Mouse (Mus musculus) hindbrain, embryonic 13.5 days (tissue): ENCODE measurements at regions not wholly inside any gene's neighbourhood (a gene's known extent, or its start where the extent isn't known, plus 50 kb on each side); places are given as distances from the start of the nearest gene placed in this dataset.

Experiments
- ATAC-seq: fragments of 200-750 bp; cut with Nextera tagmentation; 2 replicates; pipeline ENCODE4 v1.8.0; 2017; ENCODE audit warnings: moderate TSS enrichment; ENCODE audit not compliant: low FRiP score
- H3K27ac ChIP-seq: fragments of 300-500 bp; sonication (generic); 2 replicates; pipeline ENCODE4 v1.5.1; 2015; ENCODE audit warnings: inconsistent platforms, mild to moderate bottlenecking, moderate library complexity
- H3K27me3 ChIP-seq: fragments of 300-500 bp; sonication (generic); 2 replicates; pipeline ENCODE4 v1.6.1; 2015; ENCODE audit warnings: mild to moderate bottlenecking, inconsistent platforms
- H3K36me3 ChIP-seq: fragments of 300-500 bp; sonication (generic); 2 replicates; pipeline ENCODE4 v1.6.1; 2015; ENCODE audit warnings: mild to moderate bottlenecking, inconsistent platforms
- H3K4me1 ChIP-seq: fragments of 300-500 bp; sonication (generic); replicated peaks from 2 replicates; pipeline ENCODE4 v1.6.1; 2015; ENCODE audit warnings: inconsistent platforms
- H3K4me2 ChIP-seq: fragments of 300-500 bp; sonication (generic); 2 replicates; pipeline ENCODE4 v1.6.1; 2015; ENCODE audit warnings: inconsistent platforms, mild to moderate bottlenecking, moderate library complexity
- H3K4me3 ChIP-seq: fragments of 300-500 bp; sonication (generic); 2 replicates; pipeline ENCODE4 v1.5.1; 2015; ENCODE audit warnings: mild to moderate bottlenecking, inconsistent platforms
- H3K9ac ChIP-seq: fragments of 300-500 bp; sonication (generic); 2 replicates; pipeline ENCODE4 v1.6.1; 2015; ENCODE audit warnings: mild to moderate bottlenecking, inconsistent platforms
- H3K9me3 ChIP-seq: fragments of 300-500 bp; sonication (generic); 2 replicates; pipeline ENCODE4 v1.6.1; 2016; ENCODE audit warnings: inconsistent platforms
- WGBS: fragments of 180-500 bp; shearing (Covaris S2); methylation state at CpG from one replicate; pipeline ENCODE4 v1.1.7; 2015; 5-methylcytosine and 5-hydroxymethylcytosine counted together

DNA sequence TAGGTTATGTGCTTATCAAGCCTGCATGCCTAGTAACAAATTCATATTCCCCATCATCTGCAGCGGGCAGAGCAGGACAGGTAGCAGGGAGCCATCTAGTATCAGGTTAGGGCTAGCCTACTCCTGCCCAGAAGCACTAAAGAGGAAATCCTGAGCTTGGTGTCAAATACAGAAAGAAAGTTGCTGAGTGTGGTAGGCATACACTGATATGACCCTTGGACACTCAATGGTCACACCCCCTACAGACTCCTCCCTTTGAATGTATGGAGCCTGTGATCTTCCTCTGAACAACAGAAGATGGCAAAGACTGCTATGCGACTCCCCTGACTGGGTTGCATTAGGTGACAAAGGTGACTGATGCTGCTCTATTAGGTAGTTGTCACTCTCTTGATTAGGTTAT lies 102.3 kb upstream of the Rapgef5 start:
- WGBS, result 93% methylated on average over 2 of the region's 2 CpGs
- Histone ChIP-seq H3K36me3 (no peaks in the 10 kb centered on the region), H3K27ac (no peak overlapping the region), H3K27me3 (no peaks in the 10 kb centered on the region), H3K4me2 (no peak overlapping the region), H3K4me1 (peaks cover 19% of the 10 kb centered on the region), H3K4me3 (no peak overlapping the region), H3K9me3 (no peaks in the 10 kb centered on the region), H3K9ac (no peak overlapping the region)
- ATAC-seq, result no peak

DNA sequence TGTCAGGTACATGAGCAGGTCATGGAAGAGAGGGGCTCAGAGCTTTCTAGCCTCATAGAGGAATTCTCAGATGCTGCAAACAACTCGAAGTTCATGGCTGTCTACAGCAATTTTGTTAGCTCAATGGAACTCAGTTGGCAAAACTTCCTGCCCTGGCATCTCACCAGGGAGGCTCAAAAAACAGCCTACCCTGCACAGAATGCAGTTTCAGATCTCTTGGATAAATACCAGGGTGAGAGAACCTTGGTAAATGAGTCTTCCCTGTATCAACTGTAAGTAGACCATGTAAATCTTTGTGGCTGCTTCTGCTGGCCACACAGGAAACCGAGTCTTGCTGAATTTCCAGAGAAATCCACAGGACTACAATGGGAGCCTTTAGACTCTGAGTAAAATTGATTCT lies 101.1 kb upstream of the Rapgef5 start:
- Histone ChIP-seq H3K4me1 (peaks cover 19% of the 10 kb centered on the region), H3K27me3 (no peaks in the 10 kb centered on the region), H3K4me3 (no peak overlapping the region), H3K36me3 (no peaks in the 10 kb centered on the region), H3K4me2 (no peak overlapping the region), H3K27ac (no peak overlapping the region), H3K9me3 (no peaks in the 10 kb centered on the region), H3K9ac (no peak overlapping the region)
- WGBS, result 77% methylated on average over 2 of the region's 2 CpGs
- no peak for ATAC-seq

- no peak overlapping the region for H3K9ac ChIP-seq
- no peak overlapping the region for H3K4me3 ChIP-seq
- no peak overlapping the region for H3K27ac ChIP-seq
- H3K9me3 ChIP-seq, result no peaks in the 10 kb centered on the region
- no peaks in the 10 kb centered on the region for H3K27me3 ChIP-seq
- no peaks in the 10 kb centered on the region for H3K36me3 ChIP-seq
- 87% methylated on average over 4 of the region's 4 CpGs for WGBS
- H3K4me1 ChIP-seq, result peaks cover 3% of the 10 kb centered on the region; the same call in 1 of the 2 replicates
- ATAC-seq, result no peak
- no peak overlapping the region for H3K4me2 ChIP-seq
These were observed 98.3 kb upstream of the Rapgef5 start for GRCm38 (mm10) chr12:117417991-117418390.

DNA sequence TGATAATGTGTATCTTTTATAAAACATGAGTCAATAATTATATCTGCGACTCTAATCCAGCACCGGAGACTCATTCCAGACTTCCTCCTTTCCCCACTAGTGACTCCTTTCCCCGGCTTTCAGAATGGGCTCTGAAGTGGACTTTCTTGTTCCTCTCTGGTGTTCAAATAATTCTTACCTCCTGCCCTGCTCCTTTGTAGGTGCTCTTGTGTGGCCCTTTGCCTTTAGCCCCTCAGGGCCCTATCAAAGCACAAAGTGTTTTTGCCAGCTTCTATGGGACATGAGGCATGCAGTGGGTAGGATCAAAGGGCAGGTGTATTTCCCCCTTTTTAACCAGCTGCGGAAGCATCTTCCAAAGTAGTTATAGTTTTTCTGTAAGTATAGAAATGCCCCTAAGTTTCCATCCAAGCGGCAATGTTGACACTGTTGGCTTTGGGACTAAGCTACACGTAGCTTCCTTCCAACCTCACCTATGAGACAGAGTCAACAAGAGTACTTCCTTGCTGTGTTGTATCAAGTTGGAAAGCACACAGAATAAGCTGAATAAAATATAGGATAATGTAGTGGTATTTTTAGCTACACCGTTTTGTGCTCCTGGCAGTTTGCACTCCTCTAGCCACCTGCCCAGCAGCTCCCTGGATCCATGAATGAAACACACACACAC lies 93.8 kb upstream of the Rapgef5 start:
- Histone ChIP-seq H3K27me3 (no peaks in the 10 kb centered on the region), H3K36me3 (no peaks in the 10 kb centered on the region), H3K9ac (no peak overlapping the region), H3K9me3 (no peaks in the 10 kb centered on the region), H3K27ac (no peak overlapping the region), H3K4me3 (no peak overlapping the region), H3K4me1 (peaks cover 9% of the 10 kb centered on the region), H3K4me2 (no peak overlapping the region)
- 91% methylated on average over 7 of the region's 7 CpGs for WGBS
- no peak for ATAC-seq

DNA sequence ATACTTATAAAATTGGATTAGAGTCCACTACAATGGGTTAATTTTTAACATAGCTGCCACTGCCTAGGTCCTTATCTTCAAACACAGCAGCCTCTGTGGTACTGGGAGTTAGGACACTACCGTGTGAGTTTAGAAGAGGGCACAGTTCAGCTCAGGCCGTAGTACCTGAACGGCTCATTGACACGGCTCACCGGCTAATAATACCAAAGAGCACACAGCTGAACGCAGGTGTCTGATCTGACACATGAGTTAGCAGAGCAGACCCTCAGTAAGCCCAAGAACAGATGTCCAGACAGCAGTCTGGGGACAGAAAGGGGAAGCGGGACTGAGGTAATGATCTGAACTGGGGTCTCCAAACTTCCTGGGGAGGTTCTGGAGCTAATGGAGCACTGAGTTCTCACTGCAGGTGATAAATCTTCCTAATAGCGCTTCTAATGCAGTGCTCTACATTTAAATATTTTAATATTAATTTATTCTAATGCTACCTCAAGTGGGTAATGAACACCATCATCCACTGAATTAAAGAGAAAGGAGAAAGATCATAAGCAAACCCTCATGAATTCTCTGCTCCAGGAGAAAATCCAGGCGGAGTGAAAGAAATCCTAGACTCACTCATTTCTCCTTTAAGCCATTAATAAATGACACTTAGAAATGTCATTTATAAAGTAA lies 90.8 kb upstream of the Rapgef5 start:
- ATAC-seq, result peak; percentile 54; the same call in 1 of the 2 replicates
- Histone ChIP-seq H3K4me3 (no peak overlapping the region), H3K27me3 (no peaks in the 10 kb centered on the region), H3K36me3 (no peaks in the 10 kb centered on the region), H3K9me3 (no peaks in the 10 kb centered on the region), H3K9ac (no peak overlapping the region), H3K4me1 (peaks cover 9% of the 10 kb centered on the region), H3K4me2 (no peak overlapping the region), H3K27ac (0 out of 2 replicates have a peak overlapping the region, but pooled peaks have one; percentile 35)
- 59% methylated on average over 9 of the region's 9 CpGs for WGBS

DNA sequence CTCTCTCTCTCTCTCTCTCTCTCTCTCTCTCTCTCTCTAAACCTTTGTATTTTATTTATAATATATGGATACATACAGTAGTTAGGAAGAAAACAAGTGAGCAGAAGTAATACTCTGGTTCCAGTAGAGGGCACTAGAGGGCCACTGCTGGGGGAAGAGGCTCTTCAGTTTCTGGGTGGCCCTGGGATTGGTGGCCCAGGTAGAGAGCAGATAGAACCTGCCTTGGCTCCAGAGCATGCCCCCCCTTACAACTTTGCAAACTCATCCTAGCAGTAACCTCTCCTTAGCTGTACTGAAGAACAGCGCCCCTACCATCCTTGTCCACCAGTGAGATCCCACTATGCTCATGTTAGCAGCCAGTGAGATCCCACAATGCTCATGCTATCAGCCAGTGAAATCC lies 88.8 kb upstream of the Rapgef5 start:
- 0 out of 2 replicates have a peak, but pooled peaks have one; percentile 44 for ATAC-seq
- Histone ChIP-seq H3K9ac (no peak overlapping the region), H3K27ac (no peak overlapping the region), H3K4me3 (no peak overlapping the region), H3K4me1 (peaks cover 9% of the 10 kb centered on the region), H3K27me3 (no peaks in the 10 kb centered on the region), H3K9me3 (no peaks in the 10 kb centered on the region), H3K36me3 (no peaks in the 10 kb centered on the region), H3K4me2 (no peak overlapping the region)
- 32% methylated on average over 1 of the region's 1 CpGs for WGBS

DNA sequence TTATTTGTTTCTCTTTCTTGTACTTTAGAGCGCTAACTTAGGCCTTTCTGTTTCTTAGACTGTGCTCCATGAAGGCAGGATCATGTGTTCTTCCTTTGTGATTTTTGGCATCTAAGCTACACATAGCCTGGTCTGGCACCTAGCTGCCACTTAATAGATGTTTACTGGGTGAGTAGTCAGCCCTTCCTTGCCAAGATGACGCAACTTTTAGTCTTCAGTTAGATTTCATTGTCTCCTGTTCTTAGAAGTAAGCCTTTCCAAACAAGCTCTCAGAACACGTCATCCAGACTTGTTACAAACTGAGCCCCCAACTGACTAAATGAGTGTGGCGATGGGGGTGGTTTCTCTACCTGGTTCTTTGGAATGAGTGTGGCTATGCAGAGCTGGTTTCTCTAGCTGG lies 85.4 kb upstream of the Rapgef5 start:
- Histone ChIP-seq H3K27me3 (no peaks in the 10 kb centered on the region), H3K4me1 (no peaks in the 10 kb centered on the region), H3K4me3 (no peak overlapping the region), H3K4me2 (no peak overlapping the region), H3K9ac (no peak overlapping the region), H3K36me3 (no peaks in the 10 kb centered on the region), H3K27ac (no peak overlapping the region), H3K9me3 (no peaks in the 10 kb centered on the region)
- WGBS, result 88% methylated on average over 4 of the region's 4 CpGs
- no peak for ATAC-seq

DNA sequence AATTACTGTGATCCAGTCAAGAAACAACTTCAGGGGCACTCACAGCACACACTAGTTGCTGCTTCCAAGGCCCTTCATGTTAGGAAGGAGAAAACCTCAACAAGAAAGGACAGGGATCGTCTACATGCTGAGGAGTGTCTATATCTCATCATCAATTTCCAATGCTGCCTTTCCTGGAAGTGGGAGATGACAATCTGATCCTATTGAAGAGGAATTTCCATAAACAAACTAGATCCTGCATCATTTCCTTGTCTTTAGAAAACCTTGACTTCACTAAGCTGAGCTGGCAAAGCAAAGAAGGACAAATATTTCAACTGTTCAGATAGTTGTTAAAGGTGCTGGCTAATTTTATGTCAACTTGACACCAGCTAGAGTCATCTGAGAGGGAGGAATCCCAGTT lies 83.5 kb upstream of the Rapgef5 start:
- Histone ChIP-seq H3K27ac (no peak overlapping the region), H3K4me2 (no peak overlapping the region), H3K4me1 (no peaks in the 10 kb centered on the region), H3K27me3 (no peaks in the 10 kb centered on the region), H3K4me3 (no peak overlapping the region), H3K9ac (no peak overlapping the region), H3K36me3 (no peaks in the 10 kb centered on the region), H3K9me3 (no peaks in the 10 kb centered on the region)
- WGBS, result 87% methylated on average over 1 of the region's 1 CpGs
- ATAC-seq, result no peak

GRCm38 (mm10) chr12:117437011-117437410 lies 79.3 kb upstream of the Rapgef5 start:
- H3K4me3 ChIP-seq, result no peak overlapping the region
- no peak for ATAC-seq
- H3K4me2 ChIP-seq, result no peak overlapping the region
- no peak overlapping the region for H3K27ac ChIP-seq
- no peaks in the 10 kb centered on the region for H3K36me3 ChIP-seq
- no peak overlapping the region for H3K9ac ChIP-seq
- no peaks in the 10 kb centered on the region for H3K4me1 ChIP-seq
- H3K9me3 ChIP-seq, result no peaks in the 10 kb centered on the region
- H3K27me3 ChIP-seq, result no peaks in the 10 kb centered on the region
- WGBS, result 81% methylated on average over 4 of the region's 4 CpGs

GRCm38 (mm10) chr12:117439015-117439605 lies 77.2 kb upstream of the Rapgef5 start:
- 74% methylated on average over 11 of the region's 11 CpGs for WGBS
- H3K4me3 ChIP-seq, result no peak overlapping the region
- no peak overlapping the region for H3K27ac ChIP-seq
- no peaks in the 10 kb centered on the region for H3K4me1 ChIP-seq
- H3K4me2 ChIP-seq, result no peak overlapping the region
- no peaks in the 10 kb centered on the region for H3K27me3 ChIP-seq
- no peaks in the 10 kb centered on the region for H3K9me3 ChIP-seq
- no peak for ATAC-seq
- no peaks in the 10 kb centered on the region for H3K36me3 ChIP-seq
- no peak overlapping the region for H3K9ac ChIP-seq

DNA sequence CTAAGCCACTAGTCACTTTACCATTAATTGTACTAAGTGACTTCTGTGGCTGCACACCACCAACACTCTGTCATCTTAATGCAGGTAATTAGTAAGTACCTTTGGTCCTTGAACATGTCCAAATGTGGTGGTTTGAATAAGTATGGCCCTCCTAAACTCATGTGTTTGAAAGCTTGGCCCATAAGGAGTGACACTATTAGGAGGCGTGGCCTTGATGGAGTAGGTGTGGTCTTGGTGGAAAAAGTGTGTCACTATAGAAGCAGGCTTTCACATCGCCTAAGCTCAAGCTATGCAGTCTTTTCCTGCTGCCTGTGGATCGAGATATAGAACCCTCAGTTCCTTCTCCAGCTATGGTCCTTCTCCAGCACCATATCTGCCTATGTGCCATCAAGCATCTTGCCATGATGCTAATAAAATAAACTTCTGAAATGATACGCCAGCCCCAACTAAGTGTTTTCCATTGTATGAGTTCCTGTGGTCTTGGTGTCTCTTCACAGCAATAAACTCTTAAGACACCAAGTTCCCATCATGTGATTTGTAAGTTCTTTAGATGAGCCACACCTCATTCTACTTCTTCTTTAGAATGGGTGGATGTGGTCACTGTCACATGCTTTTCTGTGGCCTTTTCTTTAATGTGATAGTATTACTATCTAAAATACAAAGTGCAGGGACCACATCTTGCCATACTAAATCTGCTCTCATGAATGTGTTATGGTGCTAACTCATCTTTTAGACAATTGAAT lies 71.9 kb upstream of the Rapgef5 start:
- ATAC-seq, result no peak
- H3K4me2 ChIP-seq, result no peak overlapping the region
- no peak overlapping the region for H3K4me3 ChIP-seq
- WGBS, result 93% methylated on average over 4 of the region's 4 CpGs
- no peaks in the 10 kb centered on the region for H3K36me3 ChIP-seq
- no peaks in the 10 kb centered on the region for H3K27me3 ChIP-seq
- no peak overlapping the region for H3K27ac ChIP-seq
- no peaks in the 10 kb centered on the region for H3K9me3 ChIP-seq
- no peak overlapping the region for H3K9ac ChIP-seq
- H3K4me1 ChIP-seq, result peaks cover 15% of the 10 kb centered on the region

- no peak overlapping the region for H3K9ac ChIP-seq
- no peaks in the 10 kb centered on the region for H3K9me3 ChIP-seq
- H3K4me3 ChIP-seq, result no peak overlapping the region
- H3K27ac ChIP-seq, result 0 out of 2 replicates have a peak overlapping the region, but pooled peaks have one; percentile 1
- 18% methylated on average over 10 of the region's 10 CpGs for WGBS
- H3K36me3 ChIP-seq, result no peaks in the 10 kb centered on the region
- no peaks in the 10 kb centered on the region for H3K27me3 ChIP-seq
- ATAC-seq, result peak; percentile 49; the same call in 1 of the 2 replicates
- H3K4me1 ChIP-seq, result peaks cover 15% of the 10 kb centered on the region
- H3K4me2 ChIP-seq, result peak overlapping the region; percentile 38
These were observed 69.1 kb upstream of the Rapgef5 start for GRCm38 (mm10) chr12:117447223-117447622.
